Mouse (Mus musculus): ENCODE measurements at regions not wholly inside any gene's neighbourhood (a gene's known extent, or its start where the extent isn't known, plus 50 kb on each side); places are given as distances from the start of the nearest gene placed in this dataset.

- Histone ChIP-seq H3ac (ENCODE audit: control insufficient read depth, insufficient read length) (no peak overlapping the region), H3K36me3 (ENCODE audit: control insufficient read depth, insufficient read depth) (no peaks in the 10 kb centered on the region), H3K4me3 (no peak overlapping the region), H3K79me2 (ENCODE audit: control insufficient read depth, insufficient read depth) (no peaks in the 10 kb centered on the region), H3K4me2 (ENCODE audit: low read depth) (no peak overlapping the region), H3K27me3 (ENCODE audit: control insufficient read depth, insufficient read depth, insufficient read length) (no peaks in the 10 kb centered on the region)
- TF ChIP-seq CEBPB (IDR thresholded peaks at IDR 0.05; ENCODE audit: insufficient read depth, poor library complexity, severe bottlenecking) (no peak), REST (IDR thresholded peaks at IDR 0.05; ENCODE audit: insufficient read depth, insufficient read length) (no peak), MYOG (IDR thresholded peaks at IDR 0.05; ENCODE audit: control insufficient read depth in 1 of 3, insufficient read depth in 1 of 3, insufficient read length in 2 of 3, low read depth in 2 of 3) (no peak), SRF (IDR thresholded peaks at IDR 0.05; ENCODE audit: control insufficient read depth, insufficient read length, low read depth) (no peak)
These were observed 350.0 kb upstream of the Sel1l start for GRCm38 (mm10) chr12:92198738-92199477.

GRCm38 (mm10) chr12:92193934-92194685 is 345.2 kb upstream of the Sel1l start:
- Histone ChIP-seq H3K4me3 (no peak overlapping the region), H3K36me3 (ENCODE audit: control insufficient read depth, insufficient read depth) (no peaks in the 10 kb centered on the region), H3K4me2 (ENCODE audit: low read depth) (no peak overlapping the region), H3ac (ENCODE audit: control insufficient read depth, insufficient read length) (no peak overlapping the region), H3K79me2 (ENCODE audit: control insufficient read depth, insufficient read depth) (no peaks in the 10 kb centered on the region), H3K27me3 (ENCODE audit: control insufficient read depth, insufficient read depth, insufficient read length) (no peaks in the 10 kb centered on the region)
- TF ChIP-seq E2F4 (IDR thresholded peaks at IDR 0.05; ENCODE audit: insufficient read depth) (no peak), CEBPB (IDR thresholded peaks at IDR 0.05; ENCODE audit: insufficient read depth, poor library complexity, severe bottlenecking) (no peak), USF1 (IDR thresholded peaks at IDR 0.05; ENCODE audit: low read depth) (no peak), REST (IDR thresholded peaks at IDR 0.05; ENCODE audit: insufficient read depth, insufficient read length) (no peak), POLR2A (IDR thresholded peaks at IDR 0.05; ENCODE audit: insufficient read length, low read depth) (no peak), MAX (IDR thresholded peaks at IDR 0.05; ENCODE audit: low read depth) (no peak), SRF (IDR thresholded peaks at IDR 0.05; ENCODE audit: control insufficient read depth, insufficient read length, low read depth) (no peak), POLR2AphosphoS2 (IDR thresholded peaks at IDR 0.05; ENCODE audit: insufficient read length, low read depth) (no peak), TCF12 (IDR thresholded peaks at IDR 0.05; ENCODE audit: insufficient read depth, poor library complexity, severe bottlenecking) (no peak), MYOG (IDR thresholded peaks at IDR 0.05; ENCODE audit: control insufficient read depth in 1 of 3, insufficient read depth in 1 of 3, insufficient read length in 2 of 3, low read depth in 2 of 3) (no peak), MYOD1 (IDR thresholded peaks at IDR 0.05; ENCODE audit: control insufficient read depth in 1 of 3, insufficient read length in 2 of 3, low read depth in 2 of 3) (no peak), TCF3 (IDR thresholded peaks at IDR 0.05; ENCODE audit: insufficient read length, low read depth) (no peak)

GRCm38 (mm10) chr12:92193199-92193933 is 344.4 kb upstream of the Sel1l start:
- H3K36me3 ChIP-seq (ENCODE audit: control insufficient read depth, insufficient read depth): no peaks in the 10 kb centered on the region
- no peak overlapping the region for H3K4me2 ChIP-seq (ENCODE audit: low read depth)
- no peaks in the 10 kb centered on the region for H3K27me3 ChIP-seq (ENCODE audit: control insufficient read depth, insufficient read depth, insufficient read length)
- H3K79me2 ChIP-seq (ENCODE audit: control insufficient read depth, insufficient read depth): no peaks in the 10 kb centered on the region
- no peak overlapping the region for H3ac ChIP-seq (ENCODE audit: control insufficient read depth, insufficient read length)
- TF ChIP-seq SRF (IDR thresholded peaks at IDR 0.05; ENCODE audit: control insufficient read depth, insufficient read length, low read depth) (no peak), POLR2A (IDR thresholded peaks at IDR 0.05; ENCODE audit: insufficient read length, low read depth) (no peak), MAX (IDR thresholded peaks at IDR 0.05; ENCODE audit: low read depth) (no peak), CEBPB (IDR thresholded peaks at IDR 0.05; ENCODE audit: insufficient read depth, poor library complexity, severe bottlenecking) (no peak), MYOD1 (IDR thresholded peaks at IDR 0.05; ENCODE audit: control insufficient read depth in 1 of 3, insufficient read length in 2 of 3, low read depth in 2 of 3) (no peak), REST (IDR thresholded peaks at IDR 0.05; ENCODE audit: insufficient read depth, insufficient read length) (no peak), MYOG (IDR thresholded peaks at IDR 0.05; ENCODE audit: control insufficient read depth in 1 of 3, insufficient read depth in 1 of 3, insufficient read length in 2 of 3, low read depth in 2 of 3) (no peak), USF1 (IDR thresholded peaks at IDR 0.05; ENCODE audit: low read depth) (no peak), E2F4 (IDR thresholded peaks at IDR 0.05; ENCODE audit: insufficient read depth) (no peak)
- no peak overlapping the region for H3K4me3 ChIP-seq

- H3ac ChIP-seq (ENCODE audit: control insufficient read depth, insufficient read length): no peak overlapping the region
- TF ChIP-seq TCF3 (IDR thresholded peaks at IDR 0.05; ENCODE audit: insufficient read length, low read depth): no peak
- TF ChIP-seq POLR2AphosphoS2 (IDR thresholded peaks at IDR 0.05; ENCODE audit: insufficient read length, low read depth): no peak
- no peak for TF ChIP-seq REST (IDR thresholded peaks at IDR 0.05; ENCODE audit: insufficient read depth, insufficient read length)
- TF ChIP-seq CEBPB (IDR thresholded peaks at IDR 0.05; ENCODE audit: insufficient read depth, poor library complexity, severe bottlenecking): no peak
- H3K36me3 ChIP-seq (ENCODE audit: control insufficient read depth, insufficient read depth): no peaks in the 10 kb centered on the region
- H3K27me3 ChIP-seq (ENCODE audit: control insufficient read depth, insufficient read depth, insufficient read length): no peaks in the 10 kb centered on the region
- H3K4me2 ChIP-seq (ENCODE audit: low read depth): no peak overlapping the region
- no peaks in the 10 kb centered on the region for H3K79me2 ChIP-seq (ENCODE audit: control insufficient read depth, insufficient read depth)
- no peak overlapping the region for H3K4me3 ChIP-seq
These were observed 340.1 kb upstream of the Sel1l start for GRCm38 (mm10) chr12:92189022-92189421.
